Mouse (Mus musculus) neural tube, embryonic 14.5 days (tissue): ENCODE data around the gene Eogt. TPM values are rescaled to one million over a fixed set of nuclear protein-coding genes. Genes with fewer than 3 reads are reported as not detected.

Source experiments
- ATAC-seq: fragments of 200-750 bp; cut with Nextera tagmentation; 2 replicates; pipeline ENCODE4 v1.8.0; 2017; ENCODE audit warnings: low read depth, mild to moderate bottlenecking, moderate TSS enrichment, moderate library complexity
- H3K27ac ChIP-seq: fragments of 300-500 bp; sonication (generic); 2 replicates; pipeline ENCODE4 v1.5.1; 2014; ENCODE audit warnings: low read depth, mild to moderate bottlenecking, control low read depth, low read length, moderate library complexity, mixed read lengths
- H3K27me3 ChIP-seq: fragments of 300-500 bp; sonication (generic); 2 replicates; pipeline ENCODE4 v1.6.1; 2014; ENCODE audit warnings: low read length; ENCODE audit not compliant: control insufficient read depth, insufficient read depth
- H3K36me3 ChIP-seq: fragments of 300-500 bp; sonication (generic); 2 replicates; pipeline ENCODE4 v1.6.1; 2014; ENCODE audit warnings: low read length, mixed read lengths; ENCODE audit not compliant: control insufficient read depth, insufficient read depth
- H3K4me1 ChIP-seq: fragments of 300-500 bp; sonication (generic); 2 replicates; pipeline ENCODE4 v1.6.1; 2014; ENCODE audit warnings: low read length; ENCODE audit not compliant: control insufficient read depth, insufficient read depth
- H3K4me2 ChIP-seq: fragments of 300-500 bp; sonication (generic); 2 replicates; pipeline ENCODE4 v1.6.1; 2014; ENCODE audit warnings: mild to moderate bottlenecking, low read depth, low read length, control low read depth
- H3K4me3 ChIP-seq: fragments of 300-500 bp; sonication (generic); 2 replicates; pipeline ENCODE4 v1.5.1; 2014; ENCODE audit warnings: low read depth, low read length, control low read depth, mixed read lengths
- H3K9ac ChIP-seq: fragments of 300-500 bp; sonication (generic); replicated peaks from 2 replicates; pipeline ENCODE4 v1.6.1; 2014; ENCODE audit warnings: low read depth, mild to moderate bottlenecking, control low read depth, low read length, mixed read lengths
- H3K9me3 ChIP-seq: fragments of 300-500 bp; sonication (generic); 2 replicates; pipeline ENCODE4 v1.6.1; 2016; ENCODE audit warnings: low read length; ENCODE audit not compliant: control insufficient read depth
- whole genome bisulfite sequencing: fragments of 180-500 bp; shearing (Covaris S2); extraction: QIAGEN DNeasy Blood & Tissue Kit; methylation state at CpG from one replicate; pipeline ENCODE4 v1.1.7; 2014; 5-methylcytosine and 5-hydroxymethylcytosine counted together
- polyA plus RNA-seq: library from polyadenylated mRNA; unstranded; fragments of >200 nt; fragmentation: Nextera tagmentation; extraction: Ambion mirVana; gene quantifications from 2 replicates; pipeline ENCODE4 v1.2.1, GENCODE M21; 2014

The Eogt gene
- polyA plus RNA-seq, 1 experiment from 2014 or later, result 9.9 TPM

DNA sequence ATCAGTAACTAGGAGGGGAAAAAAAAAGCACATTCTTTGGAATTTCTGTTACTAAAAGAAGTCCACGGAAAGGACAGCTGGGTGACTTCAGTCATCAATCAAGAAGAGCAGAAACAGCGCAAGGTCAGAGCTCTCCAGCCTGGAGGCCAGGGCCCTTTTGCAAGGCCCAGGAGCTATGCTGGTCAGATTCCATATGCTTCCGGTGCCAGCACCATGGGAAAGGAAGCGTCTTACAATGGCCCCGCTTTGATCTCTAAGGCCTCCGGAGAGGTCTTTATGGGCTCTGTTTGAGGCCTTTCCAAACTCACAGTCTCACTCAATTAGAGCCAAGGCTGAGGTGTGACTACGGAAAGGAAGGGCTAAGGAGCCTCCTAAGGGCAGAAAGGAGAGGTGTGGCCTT lies 4.6 kb downstream of the Eogt start:
- H3K27me3 ChIP-seq, result no peaks in the 10 kb centered on the region
- no peak overlapping the region for H3K27ac ChIP-seq
- no peak for ATAC-seq
- H3K4me2 ChIP-seq, result no peak overlapping the region
- H3K36me3 ChIP-seq, result no peaks in the 10 kb centered on the region
- H3K9ac ChIP-seq, result no peak overlapping the region
- WGBS, result 24% methylated on average over 7 of the region's 7 CpGs
- no peaks in the 10 kb centered on the region for H3K9me3 ChIP-seq
- no peak overlapping the region for H3K4me3 ChIP-seq
- H3K4me1 ChIP-seq, result peaks cover 5% of the 10 kb centered on the region; the same call in 1 of the 2 replicates

DNA sequence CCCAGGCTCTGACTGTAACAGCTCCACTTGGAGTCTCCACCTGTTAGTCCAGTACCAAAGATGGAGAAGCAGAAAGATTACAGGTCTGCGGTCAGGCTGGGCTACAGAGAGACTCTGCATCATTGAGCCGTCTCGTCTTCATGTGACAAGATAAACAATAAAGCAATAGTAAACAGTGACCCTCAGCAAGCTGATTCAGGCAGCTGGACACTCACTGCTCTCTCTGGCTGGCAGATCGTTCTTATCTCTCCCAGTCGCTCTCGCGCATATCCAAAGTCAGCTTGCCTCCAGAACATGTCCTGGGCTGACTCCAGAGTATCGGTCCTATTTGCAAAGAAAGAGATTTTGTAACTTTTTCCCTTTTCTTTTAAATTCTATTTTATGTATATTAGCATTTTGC lies 6.4 kb downstream of the Eogt start:
- WGBS, result 88% methylated on average over 8 of the region's 8 CpGs

DNA sequence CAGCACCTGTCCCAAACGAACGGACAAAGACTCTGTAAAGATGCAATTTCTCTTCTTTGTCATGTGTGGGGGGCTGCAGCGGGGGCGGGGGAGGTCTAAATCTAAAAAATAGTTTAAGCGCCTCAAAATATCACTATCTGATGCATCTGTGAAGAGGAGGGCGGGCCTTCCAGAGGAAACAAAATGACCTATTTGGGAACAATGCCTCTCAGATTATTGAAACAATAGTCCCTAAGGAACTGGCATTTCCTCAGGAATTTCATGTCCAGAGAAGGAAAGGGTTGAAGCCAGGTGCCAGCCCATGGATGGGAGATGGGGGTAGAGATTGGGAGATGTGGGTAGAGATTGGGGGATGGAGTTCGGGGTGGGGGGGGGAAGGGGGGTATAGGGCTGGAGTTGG lies 7.2 kb downstream of the Eogt start:
- H3K4me1 ChIP-seq, result no peaks in the 10 kb centered on the region

More for the DNA sequence above, 6.4 kb downstream of the Eogt start:
- Histone ChIP-seq H3K4me2 (no peak overlapping the region), H3K27ac (no peak overlapping the region), H3K4me3 (no peak overlapping the region), H3K9ac (no peak overlapping the region), H3K27me3 (no peaks in the 10 kb centered on the region), H3K9me3 (no peaks in the 10 kb centered on the region), H3K4me1 (no peaks in the 10 kb centered on the region), H3K36me3 (no peaks in the 10 kb centered on the region)
- no peak for ATAC-seq

DNA sequence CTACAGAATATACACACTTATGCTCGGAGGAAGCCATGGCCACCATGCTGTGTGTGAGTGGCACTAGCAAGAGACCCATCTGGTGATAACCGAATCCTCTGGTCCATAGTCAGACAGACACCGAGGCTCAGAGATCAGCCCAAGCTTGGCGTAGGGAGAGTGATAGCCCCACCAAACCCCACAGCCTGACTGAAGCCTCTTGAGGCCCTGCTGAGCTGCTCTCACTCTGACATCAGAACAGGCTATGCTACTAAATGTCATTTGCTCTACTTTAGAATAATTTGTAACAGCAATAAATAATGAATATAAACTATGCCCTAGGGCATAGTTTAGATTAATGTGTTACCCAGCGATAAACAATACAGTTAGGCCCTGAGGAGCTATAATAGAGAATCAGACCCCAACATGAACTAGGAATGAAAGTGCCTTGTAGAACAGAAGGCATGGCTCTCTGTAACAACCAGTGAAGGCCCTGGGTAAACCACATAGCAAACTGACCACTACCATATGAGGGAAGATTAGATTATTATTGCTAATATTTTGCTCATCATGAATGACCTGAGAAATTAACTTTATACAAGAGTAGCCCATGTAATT lies 16.2 kb downstream of the Eogt start:
- Histone ChIP-seq H3K27me3 (no peaks in the 10 kb centered on the region), H3K36me3 (no peaks in the 10 kb centered on the region), H3K27ac (no peak overlapping the region), H3K9me3 (no peaks in the 10 kb centered on the region), H3K9ac (no peak overlapping the region), H3K4me3 (no peak overlapping the region), H3K4me1 (no peaks in the 10 kb centered on the region), H3K4me2 (no peak overlapping the region)
- ATAC-seq, result peak; percentile 76; the same call in 1 of the 2 replicates
- 44% methylated on average over 5 of the region's 5 CpGs for WGBS

More for the DNA sequence above, 7.2 kb downstream of the Eogt start:
- Histone ChIP-seq H3K36me3 (no peaks in the 10 kb centered on the region), H3K4me2 (no peak overlapping the region), H3K27me3 (no peaks in the 10 kb centered on the region), H3K9ac (no peak overlapping the region), H3K9me3 (no peaks in the 10 kb centered on the region), H3K27ac (no peak overlapping the region), H3K4me3 (no peak overlapping the region)
- ATAC-seq, result no peak
- 79% methylated on average over 7 of the region's 7 CpGs for WGBS

DNA sequence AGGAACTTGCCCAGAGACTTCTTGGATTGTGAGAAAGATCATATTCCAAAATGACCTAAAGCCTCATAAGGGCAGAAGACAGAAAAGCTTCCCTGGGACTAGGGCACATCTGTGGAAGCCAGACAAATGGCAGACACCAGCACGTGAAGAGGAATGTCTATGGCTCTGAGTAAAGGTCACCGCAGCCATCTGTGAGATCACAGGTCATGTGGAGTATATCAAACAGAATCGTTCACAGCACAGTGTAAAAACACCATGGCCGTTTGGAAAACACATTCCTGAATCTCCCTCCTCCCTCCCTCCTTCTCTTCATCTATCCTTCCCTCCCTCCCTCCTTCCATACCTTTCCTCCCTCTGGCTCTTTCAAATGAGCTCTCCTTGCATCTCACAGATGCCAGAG lies 17.2 kb downstream of the Eogt start:
- Histone ChIP-seq H3K36me3 (no peaks in the 10 kb centered on the region), H3K4me2 (no peak overlapping the region), H3K27ac (no peak overlapping the region), H3K9ac (no peak overlapping the region), H3K4me3 (no peak overlapping the region), H3K4me1 (no peaks in the 10 kb centered on the region), H3K27me3 (no peaks in the 10 kb centered on the region), H3K9me3 (no peaks in the 10 kb centered on the region)
- no peak for ATAC-seq
- 57% methylated on average over 4 of the region's 4 CpGs for WGBS

DNA sequence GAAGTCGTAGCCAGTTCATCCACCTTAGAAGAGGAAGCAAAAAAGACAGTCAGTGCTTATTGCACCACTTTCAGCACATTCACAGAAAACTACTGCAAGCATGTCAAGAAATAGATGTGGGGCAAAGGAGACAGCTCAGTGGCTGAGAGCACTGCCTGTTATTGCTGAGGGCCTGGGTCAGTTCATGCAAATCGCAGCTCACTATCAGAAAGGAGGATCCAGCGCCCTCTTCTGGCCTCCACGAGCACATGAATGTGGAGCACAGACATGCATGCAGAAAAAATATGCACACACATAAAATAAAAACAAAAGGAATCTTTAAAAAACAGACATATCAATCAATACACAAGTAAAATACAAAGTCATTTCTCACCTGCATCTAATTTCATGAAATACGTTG lies 18.0 kb downstream of the Eogt start:
- Histone ChIP-seq H3K4me2 (no peak overlapping the region), H3K36me3 (no peaks in the 10 kb centered on the region), H3K9ac (no peak overlapping the region), H3K9me3 (no peaks in the 10 kb centered on the region), H3K27ac (no peak overlapping the region), H3K4me3 (no peak overlapping the region), H3K4me1 (no peaks in the 10 kb centered on the region), H3K27me3 (no peaks in the 10 kb centered on the region)
- WGBS, result 68% methylated on average over 5 of the region's 5 CpGs
- no peak for ATAC-seq

DNA sequence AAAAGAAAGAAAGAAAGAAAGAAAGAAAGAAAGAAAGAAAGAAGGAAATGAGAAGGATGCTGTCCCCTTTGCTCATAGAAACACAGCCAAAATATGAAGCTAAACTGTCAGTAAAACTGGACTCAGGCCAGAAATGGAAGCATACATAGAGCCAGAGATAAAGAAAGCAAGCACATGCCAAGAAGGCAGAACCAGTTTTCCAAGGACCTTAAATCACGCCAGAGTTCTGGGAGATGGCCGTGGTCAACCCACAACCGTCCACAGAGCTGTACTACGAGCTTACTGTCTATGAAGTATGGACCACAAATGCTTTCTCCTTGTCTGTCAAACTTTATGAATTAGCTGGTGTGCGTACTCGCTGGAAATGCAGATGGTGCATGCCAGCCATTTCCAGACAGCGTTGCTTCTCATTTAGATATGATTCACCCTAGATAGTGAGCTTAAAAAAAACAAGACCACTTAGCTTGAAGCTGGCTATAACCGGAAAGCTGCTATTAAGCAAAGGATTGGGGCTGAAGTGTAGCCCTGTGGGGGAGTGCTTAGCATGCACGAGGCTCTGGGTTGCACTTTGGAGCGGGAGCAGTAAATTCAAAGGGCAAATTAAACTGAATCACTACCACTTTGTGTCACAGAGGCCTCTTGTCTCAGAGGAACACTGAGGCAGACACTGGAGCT lies 24.5 kb downstream of the Eogt start:
- no peak overlapping the region for H3K9ac ChIP-seq
- no peak overlapping the region for H3K4me2 ChIP-seq
- H3K27ac ChIP-seq, result no peak overlapping the region
- H3K27me3 ChIP-seq, result no peaks in the 10 kb centered on the region
- H3K4me3 ChIP-seq, result no peak overlapping the region
- no peaks in the 10 kb centered on the region for H3K4me1 ChIP-seq
- H3K9me3 ChIP-seq, result no peaks in the 10 kb centered on the region
- WGBS, result 71% methylated on average over 10 of the region's 10 CpGs
- ATAC-seq, result no peak
- no peaks in the 10 kb centered on the region for H3K36me3 ChIP-seq

DNA sequence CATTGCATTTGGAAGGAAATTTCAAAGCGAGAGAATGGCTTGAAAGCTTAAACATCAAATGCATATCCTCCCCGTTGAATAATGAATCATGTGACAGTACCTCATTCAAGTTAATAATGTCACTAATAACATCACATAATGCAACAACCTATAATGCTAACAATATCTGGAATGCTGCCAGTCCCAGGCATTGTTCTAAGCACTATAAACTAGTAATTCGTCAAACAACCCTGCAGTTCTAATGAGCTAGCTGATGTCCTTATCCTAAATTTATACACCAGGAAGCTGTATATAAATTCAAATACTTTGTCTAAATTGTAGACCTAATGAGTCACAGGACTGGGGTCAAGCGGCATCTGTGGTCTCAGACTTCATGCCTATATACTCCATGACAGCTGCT lies 28.1 kb downstream of the Eogt start:
- Histone ChIP-seq H3K27ac (no peak overlapping the region), H3K4me1 (no peaks in the 10 kb centered on the region), H3K9ac (no peak overlapping the region), H3K4me2 (no peak overlapping the region), H3K27me3 (no peaks in the 10 kb centered on the region), H3K4me3 (no peak overlapping the region), H3K9me3 (no peaks in the 10 kb centered on the region), H3K36me3 (no peaks in the 10 kb centered on the region)
- WGBS, result 67% methylated on average over 4 of the region's 4 CpGs
- ATAC-seq, result no peak

DNA sequence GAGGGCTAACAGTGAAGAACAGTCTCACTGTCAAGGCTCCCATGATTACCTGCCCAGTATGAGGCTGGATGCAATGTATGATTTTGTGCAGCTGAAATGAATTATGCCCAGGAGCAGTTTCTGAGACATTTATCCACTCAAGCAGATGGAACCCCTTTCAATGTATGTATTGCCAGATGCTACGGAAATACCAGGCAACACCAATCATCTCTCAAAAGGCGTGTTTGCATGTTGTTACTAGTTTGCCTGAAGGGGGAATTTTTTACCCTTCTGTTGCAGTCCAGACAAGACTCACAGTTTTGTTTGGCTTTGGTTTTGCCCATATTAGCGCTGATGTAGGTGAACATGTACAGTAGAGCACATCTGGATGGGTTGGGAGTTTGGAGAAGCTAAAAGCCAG lies 30.7 kb downstream of the Eogt start:
- no peak overlapping the region for H3K9ac ChIP-seq
- H3K4me3 ChIP-seq, result no peak overlapping the region
- no peak for ATAC-seq
- H3K4me1 ChIP-seq, result no peaks in the 10 kb centered on the region
- 74% methylated on average over 3 of the region's 3 CpGs for WGBS
- no peak overlapping the region for H3K27ac ChIP-seq
- H3K9me3 ChIP-seq, result no peaks in the 10 kb centered on the region
- H3K36me3 ChIP-seq, result no peaks in the 10 kb centered on the region
- H3K27me3 ChIP-seq, result no peaks in the 10 kb centered on the region
- no peak overlapping the region for H3K4me2 ChIP-seq
